ENCODE assay signal across 17 mouse cellular contexts in genomic region chr5:114794609-114795008, GRCm38 (mm10). TPM values are rescaled to one million over a fixed set of nuclear protein-coding genes. Genes with fewer than 3 reads are reported as not detected.
DNase-seq lines count a peak whose midpoint lies in the region; ATAC-seq and TF ChIP-seq lines count a peak whose summit lies in the region.
"Had no signal": no experiment of that assay in that cellular context is flagged by ENCODE, and none has a peak within 500 bp of the region (broad histone marks: within the 10 kb centered on the region; RNA-seq: fewer than 3 reads in every experiment).

No protein-coding gene starts in this region.

- 69% methylated on average over 4 of the region's 4 CpGs for WGBS in heart, embryonic 12.5 days
- 77% methylated on average over 4 of the region's 4 CpGs for WGBS in midbrain, embryonic 10.5 days
- 74% methylated on average over 4 of the region's 4 CpGs for WGBS in midbrain, embryonic 14.5 days
- WGBS in thymus, adult 2 months, result 94% methylated on average over 4 of the region's 4 CpGs

- no peak for DNase-seq in heart, adult 18-20 months
- DNase-seq in midbrain, embryonic 10.5 days (ENCODE audit: low spot score), result no peak
- DNase-seq in midbrain, embryonic 14.5 days, result no peak
- DNase-seq in cerebellum, postnatal 14 days, result peak; percentile 72 to 73
- peak; percentile 80 for DNase-seq in lung, postnatal 36 days
- no peak for DNase-seq in testis, postnatal 10 days (ENCODE audit: low spot score)
- no peak for DNase-seq in thymus, adult 2 months
- DNase-seq: layer of hippocampus, adult 9-11 months; thymus, adult 18-20 months had no signal

- H3K27ac ChIP-seq in heart, embryonic 12.5 days (ENCODE audit: poor library complexity, severe bottlenecking), result peak overlapping the region; percentile 6; the same call in 1 of the 2 replicates
- H3K27ac ChIP-seq in midbrain, embryonic 10.5 days (replicated peaks), result peak overlapping the region; percentile 61
- no peak overlapping the region for H3K27ac ChIP-seq in midbrain, embryonic 14.5 days (replicated peaks; ENCODE audit: low read depth, low read length)
- no peak overlapping the region for H3K27ac ChIP-seq in thymus, adult 2 months (ENCODE audit: control insufficient read depth, insufficient read depth, low read length)
- H3K27ac ChIP-seq: intestine, embryonic 15.5 days; limb, embryonic 12.5 days had no signal

- H3K9me3 ChIP-seq in heart, embryonic 12.5 days (replicated peaks), result no peaks in the 10 kb centered on the region
- H3K9me3 ChIP-seq in midbrain, embryonic 10.5 days (replicated peaks), result no peaks in the 10 kb centered on the region
- no peaks in the 10 kb centered on the region for H3K9me3 ChIP-seq in midbrain, embryonic 14.5 days (ENCODE audit: control insufficient read depth, low read length)
- H3K9me3 ChIP-seq: intestine, embryonic 15.5 days; limb, embryonic 12.5 days; megakaryocyte, embryonic 14.5 days had no signal

- TF ChIP-seq POLR2A in thymus, adult 2 months (IDR thresholded peaks at IDR 0.05; ENCODE audit: control insufficient read depth, extremely low read depth, insufficient read depth, low read length, poor library complexity), result no peak

- no peak for TF ChIP-seq CTCF in thymus, adult 2 months (IDR thresholded peaks at IDR 0.05; ENCODE audit: borderline replicate concordance, control insufficient read depth, extremely low read depth, insufficient read depth, low read length, poor library complexity)

- H3K9ac ChIP-seq in heart, embryonic 12.5 days, result no peak overlapping the region
- no peak overlapping the region for H3K9ac ChIP-seq in midbrain, embryonic 14.5 days (replicated peaks; ENCODE audit: low read length)
- H3K9ac ChIP-seq: intestine, embryonic 15.5 days; limb, embryonic 12.5 days had no signal

- H3K27me3 ChIP-seq in heart, embryonic 12.5 days (replicated peaks), result no peaks in the 10 kb centered on the region
- H3K27me3 ChIP-seq in midbrain, embryonic 10.5 days (ENCODE audit: low read depth, poor library complexity, severe bottlenecking), result peaks cover 7% of the 10 kb centered on the region; the same call in 1 of the 2 replicates
- no peaks in the 10 kb centered on the region for H3K27me3 ChIP-seq in midbrain, embryonic 14.5 days (ENCODE audit: control insufficient read depth, insufficient read depth, low read length)
- H3K27me3 ChIP-seq in thymus, adult 2 months (ENCODE audit: control insufficient read depth, insufficient read depth, low read length), result no peaks in the 10 kb centered on the region
- H3K27me3 ChIP-seq: intestine, embryonic 15.5 days; megakaryocyte, embryonic 14.5 days had no signal

- peaks cover 61% of the 10 kb centered on the region for H3K36me3 ChIP-seq in heart, embryonic 12.5 days
- H3K36me3 ChIP-seq in midbrain, embryonic 10.5 days, result peaks cover 62% of the 10 kb centered on the region
- peaks cover 71% of the 10 kb centered on the region for H3K36me3 ChIP-seq in midbrain, embryonic 14.5 days (ENCODE audit: control insufficient read depth, insufficient read depth, low read length)
- H3K36me3 ChIP-seq in thymus, adult 2 months (ENCODE audit: control insufficient read depth, insufficient read depth, low read length), result peaks cover 66% of the 10 kb centered on the region

- ATAC-seq in heart, embryonic 12.5 days (ENCODE audit: insufficient number of reproducible peaks, low FRiP score), result no peak
- ATAC-seq in midbrain, embryonic 14.5 days (ENCODE audit: low FRiP score, low TSS enrichment), result no peak
- ATAC-seq: intestine, embryonic 15.5 days had no signal

- no peak overlapping the region for H3K4me3 ChIP-seq in heart, embryonic 12.5 days
- H3K4me3 ChIP-seq in midbrain, embryonic 10.5 days, result no peak overlapping the region
- H3K4me3 ChIP-seq in midbrain, embryonic 14.5 days (replicated peaks; ENCODE audit: low read depth, low read length), result no peak overlapping the region
- no peak overlapping the region for H3K4me3 ChIP-seq in thymus, adult 2 months (ENCODE audit: control insufficient read depth, insufficient read depth, low read length)
- H3K4me3 ChIP-seq: intestine, embryonic 15.5 days; limb, embryonic 12.5 days; megakaryocyte, embryonic 14.5 days had no signal

- H3K4me2 ChIP-seq in heart, embryonic 12.5 days, result no peak overlapping the region
- H3K4me2 ChIP-seq in midbrain, embryonic 14.5 days (ENCODE audit: low read length), result no peak overlapping the region
- H3K4me2 ChIP-seq: intestine, embryonic 15.5 days; limb, embryonic 12.5 days had no signal

- peaks cover 25% of the 10 kb centered on the region for H3K4me1 ChIP-seq in heart, embryonic 12.5 days (replicated peaks)
- peaks cover 41% of the 10 kb centered on the region for H3K4me1 ChIP-seq in midbrain, embryonic 10.5 days
- peaks cover 18% of the 10 kb centered on the region for H3K4me1 ChIP-seq in midbrain, embryonic 14.5 days (ENCODE audit: control insufficient read depth, insufficient read depth, low read length)
- no peaks in the 10 kb centered on the region for H3K4me1 ChIP-seq in thymus, adult 2 months (replicated peaks; ENCODE audit: control insufficient read depth, insufficient read depth, low read length)

RNA-seq across cellular contexts. Expression of gene Git2, which starts 19.3 kb away (rescaled TPM):
- polyA plus RNA-seq in heart, embryonic 12.5 days (2016; fragmentation: Nextera tagmentation; extraction: Ambion mirVana), result 33.6 and 36.4 TPM in 2 replicates
- total RNA-seq in heart, adult 18-20 months (2021), result 10 to 100 TPM; 20.7 to 26.7 TPM
- 34.4 and 38.1 TPM in 2 replicates for polyA plus RNA-seq in midbrain, embryonic 10.5 days (2016; fragmentation: Nextera tagmentation; extraction: Ambion mirVana)
- 36.3 and 39.5 TPM in 2 replicates for polyA plus RNA-seq in midbrain, embryonic 14.5 days (2014; fragmentation: Nextera tagmentation; extraction: Ambion mirVana)
- polyA plus RNA-seq in thymus, adult 2 months (2012; rRNA removed), result 221 and 232 TPM in 2 replicates

RNA-seq across cellular contexts. Expression of gene Ankrd13a, which starts 20.1 kb away (rescaled TPM):
- polyA plus RNA-seq in heart, embryonic 12.5 days (2016; fragmentation: Nextera tagmentation; extraction: Ambion mirVana), result 45.2 and 45.6 TPM in 2 replicates
- total RNA-seq in heart, adult 18-20 months (2021), result 10 to 100 TPM; 30.6 to 35.8 TPM
- polyA plus RNA-seq in midbrain, embryonic 10.5 days (2016; fragmentation: Nextera tagmentation; extraction: Ambion mirVana), result 50.1 and 54.0 TPM in 2 replicates
- polyA plus RNA-seq in midbrain, embryonic 14.5 days (2014; fragmentation: Nextera tagmentation; extraction: Ambion mirVana), result 40.9 and 48.5 TPM in 2 replicates
- 118 and 142 TPM in 2 replicates for polyA plus RNA-seq in thymus, adult 2 months (2012; rRNA removed)

RNA-seq across cellular contexts. Expression of gene 1500011B03Rik, which starts 28.7 kb away (rescaled TPM):
- polyA plus RNA-seq in heart, embryonic 12.5 days (2016; fragmentation: Nextera tagmentation; extraction: Ambion mirVana), result 53.2 and 57.5 TPM in 2 replicates
- total RNA-seq in heart, adult 18-20 months (2021), result 1 to 10 TPM; 4.0 to 4.5 TPM
- 133 and 143 TPM in 2 replicates for polyA plus RNA-seq in midbrain, embryonic 10.5 days (2016; fragmentation: Nextera tagmentation; extraction: Ambion mirVana)
- 276 and 315 TPM in 2 replicates for polyA plus RNA-seq in midbrain, embryonic 14.5 days (2014; fragmentation: Nextera tagmentation; extraction: Ambion mirVana)
- 46.4 and 53.8 TPM in 2 replicates for polyA plus RNA-seq in thymus, adult 2 months (2012; rRNA removed)

RNA-seq across cellular contexts. Expression of gene 4930519G04Rik, which starts 58.9 kb away (rescaled TPM):
- not detected in 2 replicates for polyA plus RNA-seq in heart, embryonic 12.5 days (2016; fragmentation: Nextera tagmentation; extraction: Ambion mirVana)
- total RNA-seq in heart, adult 18-20 months (2021), result not detected
- polyA plus RNA-seq in midbrain, embryonic 10.5 days (2016; fragmentation: Nextera tagmentation; extraction: Ambion mirVana), result not detected in 2 replicates
- not detected in 2 replicates for polyA plus RNA-seq in midbrain, embryonic 14.5 days (2014; fragmentation: Nextera tagmentation; extraction: Ambion mirVana)
- polyA plus RNA-seq in thymus, adult 2 months (2012; rRNA removed), result not detected in 2 replicates
- total RNA-seq: adrenal gland, adult 8-10 months; common myeloid progenitor, adult 5-6 weeks had no signal
- polyA plus RNA-seq: heart, embryonic 14.5 days; intestine, embryonic 15.5 days; limb, embryonic 12.5 days; small intestine, adult 2 months had no signal

Comparison
In these comparisons a context has a peak if more than half of its experiments do, and no peak if none do; other contexts are left out.
1. H3K27ac ChIP-seq: peak in heart, embryonic 12.5 days (single experiment) and midbrain, embryonic 10.5 days (single experiment); none in midbrain, embryonic 14.5 days (single experiment) and thymus, adult 2 months (single experiment).
2. DNase-seq: peak in cerebellum, postnatal 14 days (2 of 2) and lung, postnatal 36 days (single experiment); none in heart, adult 18-20 months (0 of 2), midbrain, embryonic 10.5 days (single experiment), midbrain, embryonic 14.5 days (single experiment), testis, postnatal 10 days (single experiment) and thymus, adult 2 months (single experiment).